Mouse (Mus musculus) gastrocnemius, postnatal 10 days (tissue): ENCODE measurements around the gene Lrrc37a. TPM values are rescaled to one million over a fixed set of nuclear protein-coding genes. Genes with fewer than 3 reads are reported as not detected.

Experiments used
- total RNA-seq, 2 experiments: library from RNA; stranded (reverse); gene quantifications; 2 replicates each; pipeline ENCODE4 v1.2.3; 2021

Lrrc37a gene
- total RNA-seq, 2 experiments from 2014 or later: not detected

Other genes starting within 250 kb of the Lrrc37a start
- 1 to 10 TPM; 3.3 to 5.0 TPM for gene Map3k14, start 237.1 kb downstream of the Lrrc37a start, total RNA-seq
- gene Arhgap27, start 140.9 kb downstream of the Lrrc37a start, total RNA-seq: 10 to 100 TPM in 1 of 2 experiments, 1 to 10 TPM in 1; 9.7 to 12.6 TPM
- gene Plekhm1, start 91.9 kb downstream of the Lrrc37a start, total RNA-seq: 10 to 100 TPM in 1 of 2 experiments, 1 to 10 TPM in 1; 8.2 to 10.3 TPM
- gene Gm884, start 116.5 kb upstream of the Lrrc37a start, total RNA-seq: not detected
- gene Lyzl6, start 134.3 kb upstream of the Lrrc37a start, total RNA-seq: not detected
- gene Rprml, start 145.0 kb upstream of the Lrrc37a start, total RNA-seq: not detected
- gene Gosr2, start 193.3 kb upstream of the Lrrc37a start, total RNA-seq: 10 to 100 TPM; 50.8 to 51.1 TPM
- under 1 TPM in 1 of 2 experiments, not detected in 1; 0.05 TPM for gene Wnt9b, start 245.2 kb upstream of the Lrrc37a start, total RNA-seq